Mouse (Mus musculus): Measurements from ENCODE around the gene Prss35. TPM values are rescaled to one million over a fixed set of nuclear protein-coding genes. Genes with fewer than 3 reads are reported as not detected.

Prss35 gene
- polyA plus RNA-seq, 1 experiment: 23.0 TPM

- H3K4me1 ChIP-seq (ENCODE audit: control insufficient read depth, insufficient read depth, low read length): no peaks in the 10 kb centered on the region
- no peak for TF ChIP-seq POLR2A (IDR thresholded peaks at IDR 0.05; ENCODE audit: low read depth, low read length)
- H3K27ac ChIP-seq (ENCODE audit: insufficient read depth, low read length): no peak overlapping the region
- no peak overlapping the region for H3K4me3 ChIP-seq (ENCODE audit: insufficient read depth, low read length)
These were observed 39.4 kb downstream of the Prss35 start for GRCm38 (mm10) chr9:86782836-86783235.

- H3K4me3 ChIP-seq (ENCODE audit: insufficient read depth, low read length): no peak overlapping the region
- 0 out of 2 replicates have a peak, but pooled peaks cover 2% of the 10 kb centered on the region for H3K4me1 ChIP-seq (ENCODE audit: control insufficient read depth, insufficient read depth, low read length)
- no peak for TF ChIP-seq CTCF (IDR thresholded peaks at IDR 0.05; ENCODE audit: borderline replicate concordance, insufficient read depth, low read length)
- TF ChIP-seq POLR2A (IDR thresholded peaks at IDR 0.05; ENCODE audit: low read depth, low read length): no peak
- H3K27ac ChIP-seq (ENCODE audit: insufficient read depth, low read length): no peak overlapping the region
These were observed 45.7 kb downstream of the Prss35 start for GRCm38 (mm10) chr9:86789186-86789585.

GRCm38 (mm10) chr9:86791927-86792326 lies 48.5 kb downstream of the Prss35 start:
- Histone ChIP-seq H3K4me3 (ENCODE audit: insufficient read depth, low read length) (no peak overlapping the region), H3K4me1 (ENCODE audit: control insufficient read depth, insufficient read depth, low read length) (0 out of 2 replicates have a peak, but pooled peaks cover 2% of the 10 kb centered on the region), H3K27ac (ENCODE audit: insufficient read depth, low read length) (no peak overlapping the region)
- TF ChIP-seq POLR2A (IDR thresholded peaks at IDR 0.05; ENCODE audit: low read depth, low read length) (no peak), CTCF (IDR thresholded peaks at IDR 0.05; ENCODE audit: borderline replicate concordance, insufficient read depth, low read length) (no peak)

DNA sequence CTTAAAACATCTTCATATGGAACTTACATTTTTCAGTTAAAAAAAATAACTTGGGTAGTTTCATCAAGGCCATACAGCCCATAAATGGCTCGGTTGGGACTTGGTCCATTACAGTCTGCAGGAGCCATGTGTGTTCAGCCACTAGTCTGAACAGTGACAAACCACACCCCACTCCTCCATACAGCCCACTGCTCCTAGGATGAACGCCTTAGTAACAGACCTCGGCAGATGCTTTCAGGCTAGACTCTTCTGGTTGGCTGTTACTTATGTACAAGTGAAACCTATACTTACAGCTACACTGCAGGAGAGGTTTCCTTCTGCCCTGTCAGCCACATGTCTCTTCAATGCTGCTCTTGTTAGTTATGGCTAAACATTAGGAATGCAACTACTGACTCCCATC lies 51.8 kb downstream of the Prss35 start:
- H3K4me3 ChIP-seq (ENCODE audit: insufficient read depth, low read length): no peak overlapping the region
- no peak overlapping the region for H3K27ac ChIP-seq (ENCODE audit: insufficient read depth, low read length)
- no peak for TF ChIP-seq CTCF (IDR thresholded peaks at IDR 0.05; ENCODE audit: borderline replicate concordance, insufficient read depth, low read length)
- no peaks in the 10 kb centered on the region for H3K4me1 ChIP-seq (ENCODE audit: control insufficient read depth, insufficient read depth, low read length)

DNA sequence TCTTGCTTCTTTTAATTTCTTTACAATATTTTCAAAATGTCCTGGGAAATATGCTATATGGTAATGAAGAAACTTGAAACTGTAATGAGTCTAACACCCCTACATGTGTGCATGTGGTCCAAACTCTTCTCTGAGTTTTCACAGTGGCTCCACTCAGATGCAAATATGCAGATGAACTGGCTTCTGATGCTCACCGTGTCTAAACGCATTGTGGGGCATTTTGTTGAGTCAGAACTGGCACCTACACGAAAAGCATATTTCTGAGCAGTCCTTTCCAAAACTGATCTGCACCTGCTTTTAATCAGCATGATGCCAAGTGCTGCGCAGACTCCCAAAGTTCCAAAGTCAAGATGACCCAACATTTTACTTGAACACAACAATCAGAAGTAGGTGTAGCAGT lies 54.1 kb downstream of the Prss35 start:
- Histone ChIP-seq H3K27ac (ENCODE audit: insufficient read depth, low read length) (no peak overlapping the region), H3K4me3 (ENCODE audit: insufficient read depth, low read length) (no peak overlapping the region), H3K4me1 (ENCODE audit: control insufficient read depth, insufficient read depth, low read length) (0 out of 2 replicates have a peak, but pooled peaks cover 6% of the 10 kb centered on the region)
- TF ChIP-seq POLR2A (IDR thresholded peaks at IDR 0.05; ENCODE audit: low read depth, low read length) (no peak), CTCF (IDR thresholded peaks at IDR 0.05; ENCODE audit: borderline replicate concordance, insufficient read depth, low read length) (no peak)

DNA sequence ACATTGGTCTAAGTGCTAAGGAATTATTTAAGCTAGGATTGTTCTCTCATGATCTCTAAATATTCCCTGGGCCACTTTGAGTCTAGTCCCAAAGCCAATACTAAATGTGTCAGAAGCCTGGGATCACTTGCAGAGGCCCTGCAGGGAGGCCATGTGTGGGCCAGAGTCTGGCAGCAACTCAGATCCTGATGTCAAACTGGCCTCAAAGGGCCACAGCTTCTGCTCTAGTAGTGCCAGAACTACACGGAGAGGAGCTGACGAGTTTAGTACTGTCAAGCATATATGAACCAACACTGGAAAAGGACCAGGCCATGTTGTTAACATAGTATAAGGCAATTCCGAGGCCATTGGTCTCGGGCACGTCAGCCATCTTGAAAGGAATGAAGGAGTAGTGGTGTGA lies 54.7 kb downstream of the Prss35 start:
- H3K27ac ChIP-seq (ENCODE audit: insufficient read depth, low read length): no peak overlapping the region
- H3K4me1 ChIP-seq (ENCODE audit: control insufficient read depth, insufficient read depth, low read length): 0 out of 2 replicates have a peak, but pooled peaks cover 6% of the 10 kb centered on the region
- TF ChIP-seq POLR2A (IDR thresholded peaks at IDR 0.05; ENCODE audit: low read depth, low read length) (no peak), CTCF (IDR thresholded peaks at IDR 0.05; ENCODE audit: borderline replicate concordance, insufficient read depth, low read length) (no peak)
- no peak overlapping the region for H3K4me3 ChIP-seq (ENCODE audit: insufficient read depth, low read length)

GRCm38 (mm10) chr9:86798686-86799085 lies 55.2 kb downstream of the Prss35 start:
- Histone ChIP-seq H3K4me3 (ENCODE audit: insufficient read depth, low read length) (no peak overlapping the region), H3K27ac (ENCODE audit: insufficient read depth, low read length) (no peak overlapping the region), H3K4me1 (ENCODE audit: control insufficient read depth, insufficient read depth, low read length) (0 out of 2 replicates have a peak, but pooled peaks cover 6% of the 10 kb centered on the region)
- TF ChIP-seq POLR2A (IDR thresholded peaks at IDR 0.05; ENCODE audit: low read depth, low read length) (no peak), CTCF (IDR thresholded peaks at IDR 0.05; ENCODE audit: borderline replicate concordance, insufficient read depth, low read length) (no peak)

DNA sequence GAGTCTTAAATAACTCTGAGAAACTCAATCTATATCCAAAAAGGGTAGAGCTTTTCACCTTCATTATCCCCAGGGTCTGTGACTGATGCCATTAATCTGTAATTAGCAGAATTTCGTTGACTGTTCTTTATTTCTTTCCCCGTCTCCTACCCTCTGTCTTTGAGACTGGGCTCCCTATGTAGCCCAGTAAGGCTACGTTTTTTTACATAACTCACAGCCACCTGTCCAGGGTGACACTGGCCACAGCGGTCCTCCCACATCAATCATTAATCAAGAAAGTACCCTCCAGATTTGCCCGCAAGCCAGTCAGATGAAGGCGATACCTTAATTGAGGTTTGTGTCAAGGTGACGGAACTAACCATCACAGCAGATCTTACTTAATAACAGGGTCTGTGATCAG lies 55.6 kb downstream of the Prss35 start:
- H3K4me1 ChIP-seq (ENCODE audit: control insufficient read depth, insufficient read depth, low read length): 0 out of 2 replicates have a peak, but pooled peaks cover 6% of the 10 kb centered on the region
- TF ChIP-seq CTCF (IDR thresholded peaks at IDR 0.05; ENCODE audit: borderline replicate concordance, insufficient read depth, low read length) (no peak), POLR2A (IDR thresholded peaks at IDR 0.05; ENCODE audit: low read depth, low read length) (no peak)
- no peak overlapping the region for H3K27ac ChIP-seq (ENCODE audit: insufficient read depth, low read length)

GRCm38 (mm10) chr9:86800600-86801163 lies 57.2 kb downstream of the Prss35 start:
- Histone ChIP-seq H3K4me1 (ENCODE audit: control insufficient read depth, insufficient read depth, low read length) (0 out of 2 replicates have a peak, but pooled peaks cover 6% of the 10 kb centered on the region), H3K4me3 (ENCODE audit: insufficient read depth, low read length) (no peak overlapping the region), H3K27ac (ENCODE audit: insufficient read depth, low read length) (no peak overlapping the region)
- TF ChIP-seq CTCF (IDR thresholded peaks at IDR 0.05; ENCODE audit: borderline replicate concordance, insufficient read depth, low read length) (0 out of 2 replicates have a peak, but pooled peaks have one; percentile 21), POLR2A (IDR thresholded peaks at IDR 0.05; ENCODE audit: low read depth, low read length) (no peak)

More for the DNA sequence above, 55.6 kb downstream of the Prss35 start:
- H3K4me3 ChIP-seq (ENCODE audit: insufficient read depth, low read length): no peak overlapping the region

Other genes starting within 250 kb of the Prss35 start
- 27.6 and 30.8 TPM in 2 replicates for gene Pgm3, start 171.8 kb upstream of the Prss35 start, polyA plus RNA-seq (2011; ENCODE audit: insufficient read length, low read depth, missing spikeins)
- gene Rwdd2a, start 171.7 kb upstream of the Prss35 start, polyA plus RNA-seq (2011; ENCODE audit: insufficient read length, low read depth, missing spikeins): 2.2 and 2.3 TPM in 2 replicates
- 81.3 and 94.0 TPM in 2 replicates for gene Me1, start 47.7 kb upstream of the Prss35 start, polyA plus RNA-seq (2011; ENCODE audit: insufficient read length, low read depth, missing spikeins)
- gene Snap91, start 137.0 kb downstream of the Prss35 start, polyA plus RNA-seq (2011; ENCODE audit: insufficient read length, low read depth, missing spikeins): 3.6 and 4.7 TPM in 2 replicates